Mouse (Mus musculus) cerebellum, adult 2 months (tissue): Measurements from ENCODE around the gene Spop. TPM values are rescaled to one million over a fixed set of nuclear protein-coding genes. Genes with fewer than 3 reads are reported as not detected.

Source experiments
- DNase-seq, 2 experiments: peaks; one replicate each; pipeline ENCODE4 v3.0.0; 2021
- H3K27ac ChIP-seq: fragments of 200-500 bp; 2 replicates; pipeline ENCODE4 v1.5.1; 2012; ENCODE audit warnings: low read length, control low read depth, inconsistent platforms; ENCODE audit not compliant: insufficient read depth
- H3K27me3 ChIP-seq: fragments of 200-500 bp; 2 replicates; pipeline ENCODE4 v1.6.1; 2012; ENCODE audit warnings: inconsistent platforms, mild to moderate bottlenecking, low read length, moderate library complexity; ENCODE audit not compliant: control insufficient read depth, insufficient read depth
- H3K4me1 ChIP-seq: fragments of 200-500 bp; 2 replicates; pipeline ENCODE4 v1.6.1; 2011; ENCODE audit warnings: low read length; ENCODE audit not compliant: control insufficient read depth, insufficient read depth
- H3K4me3 ChIP-seq: fragments of 200-500 bp; replicated peaks from 2 replicates; pipeline ENCODE3; 2011; ENCODE audit warnings: mild to moderate bottlenecking, low read depth, low read length, control low read depth; ENCODE audit not compliant: insufficient read depth
- CTCF ChIP-seq: fragments of 200-500 bp; IDR thresholded peaks from 2 replicates; pipeline ENCODE4 v1.5.1; 2011; ENCODE audit warnings: low read depth, mild to moderate bottlenecking, control low read depth, low read length, moderate library complexity, borderline replicate concordance; ENCODE audit not compliant: insufficient read depth
- POLR2A ChIP-seq: fragments of 200-500 bp; IDR thresholded peaks from 2 replicates; pipeline ENCODE4 v1.6.1; 2011; ENCODE audit warnings: low read length, control low read depth, borderline replicate concordance; ENCODE audit not compliant: insufficient read depth
- WGBS: fragments of 180-500 bp; shearing (Covaris S2); methylation state at CpG from one replicate; pipeline ENCODE4 v1.1.7; 2018; 5-methylcytosine and 5-hydroxymethylcytosine counted together
- polyA plus RNA-seq: library from polyadenylated mRNA; depleted of rRNA; stranded (reverse); fragments of >200 nt; gene quantifications from 2 replicates; pipeline ENCODE4 v1.2.3, GENCODE M21; 2012

The Spop gene
- polyA plus RNA-seq, 1 experiment = 149 TPM

DNA sequence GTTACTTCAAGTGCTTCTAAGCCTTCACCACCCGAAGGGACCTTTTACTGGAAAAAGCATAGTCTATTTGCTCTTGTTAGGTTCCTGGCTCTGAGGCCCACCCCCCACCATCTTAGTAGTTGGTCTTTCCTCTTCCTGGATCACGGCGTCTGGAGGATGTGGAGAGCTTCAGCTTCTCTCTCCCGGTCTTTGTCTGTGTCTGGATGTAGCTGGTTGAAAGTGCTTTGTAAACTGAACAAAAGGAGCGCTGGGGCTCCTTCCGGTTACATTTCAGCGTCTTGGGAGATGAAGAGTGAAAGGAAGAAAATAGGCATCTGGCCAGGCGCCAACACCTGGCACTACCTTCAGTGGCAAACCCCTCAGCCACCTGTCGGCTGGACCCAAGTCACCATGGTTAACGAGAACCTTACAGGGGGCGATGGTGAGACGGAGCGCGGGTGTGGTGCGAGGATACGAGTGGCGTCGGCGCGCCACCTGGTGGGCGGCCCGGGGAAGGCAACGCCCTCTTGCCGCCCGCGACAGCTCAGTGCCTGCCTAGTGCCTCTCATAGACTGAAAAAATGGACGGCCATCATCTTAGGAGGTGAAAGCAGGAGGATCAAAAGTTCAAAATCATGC lies 106.7 kb downstream of the Spop start:
- Histone ChIP-seq H3K27ac (no peak overlapping the region), H3K4me3 (no peak overlapping the region), H3K27me3 (no peaks in the 10 kb centered on the region), H3K4me1 (peaks cover 13% of the 10 kb centered on the region)
- TF ChIP-seq POLR2A (no peak), CTCF (peak; percentile 100)
- 2% methylated on average over 27 of the region's 27 CpGs for WGBS
- peak; percentile 87 to 91 for DNase-seq

DNA sequence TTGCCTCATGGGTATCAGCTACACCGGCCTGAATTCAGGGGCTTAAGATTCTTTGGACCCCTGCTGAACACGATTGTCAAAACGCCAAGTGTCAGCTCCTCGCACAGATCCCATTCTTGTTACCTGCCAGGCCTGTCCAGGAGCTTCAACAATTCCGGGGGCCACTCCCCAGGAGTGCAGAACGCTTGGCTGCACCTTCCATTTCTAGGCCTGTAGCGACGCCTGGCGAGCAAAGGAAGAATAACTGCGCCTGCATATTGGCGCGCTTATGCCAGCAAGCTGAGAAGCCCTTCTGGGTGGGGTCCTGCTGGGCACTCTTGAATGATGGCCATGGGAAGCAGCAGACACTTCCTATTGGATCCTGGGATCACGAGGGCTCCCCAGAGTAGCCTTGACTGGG lies 107.7 kb downstream of the Spop start:
- Histone ChIP-seq H3K4me3 (peak overlapping the region; percentile 28), H3K27me3 (no peaks in the 10 kb centered on the region), H3K4me1 (peaks cover 6% of the 10 kb centered on the region), H3K27ac (no peak overlapping the region)
- peak; percentile 82 to 87 for DNase-seq
- TF ChIP-seq POLR2A = no peak
- TF ChIP-seq CTCF = peak; percentile 93
- under 1% methylated on average over 13 of the region's 13 CpGs for WGBS

DNA sequence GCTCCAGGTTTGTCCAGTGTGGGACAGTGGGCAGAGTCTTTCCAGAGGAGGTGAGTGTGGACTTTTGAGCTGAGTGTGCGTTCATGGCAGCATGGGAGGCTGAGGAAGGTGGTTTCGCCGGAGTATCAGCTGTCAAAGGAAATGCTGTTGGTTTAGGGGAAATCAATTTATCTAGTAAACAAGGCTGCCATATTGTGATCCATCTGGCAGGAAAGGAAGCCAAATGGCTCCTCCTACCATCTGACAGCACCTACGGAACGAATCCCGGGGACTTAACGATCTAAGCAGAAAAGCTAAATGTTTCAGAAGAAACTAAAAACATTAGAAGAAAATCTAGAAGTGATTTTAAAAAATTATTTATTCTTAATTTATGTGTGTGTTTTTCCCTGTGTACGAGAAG lies 113.4 kb downstream of the Spop start:
- H3K27ac ChIP-seq = no peak overlapping the region
- DNase-seq = no peak
- no peak overlapping the region for H3K4me3 ChIP-seq
- no peaks in the 10 kb centered on the region for H3K27me3 ChIP-seq
- TF ChIP-seq CTCF (no peak), POLR2A (no peak)
- 26% methylated on average over 8 of the region's 8 CpGs for WGBS
- peaks cover 3% of the 10 kb centered on the region; the same call in 1 of the 2 replicates for H3K4me1 ChIP-seq

DNA sequence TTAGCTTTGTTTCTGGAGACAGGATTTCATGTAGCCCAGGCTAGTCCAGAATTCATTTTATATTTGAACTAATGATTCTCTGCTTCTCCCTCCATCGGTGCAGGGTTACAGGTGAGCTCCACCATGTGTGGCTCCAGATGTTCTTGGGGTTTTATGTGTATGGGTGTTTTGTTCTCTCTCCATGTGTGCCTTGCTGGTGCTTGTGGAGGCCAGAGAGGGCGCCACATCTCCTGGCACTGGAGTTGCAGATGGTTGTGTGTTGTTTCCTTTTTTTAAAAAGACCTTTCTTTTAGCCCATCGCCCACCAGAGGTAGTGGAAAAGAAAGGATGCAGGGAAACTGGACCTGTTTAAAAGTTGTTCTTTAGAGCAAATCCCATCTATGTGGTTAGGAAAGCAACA lies 114.4 kb downstream of the Spop start:
- WGBS = 89% methylated on average over 3 of the region's 3 CpGs
- no peak overlapping the region for H3K27ac ChIP-seq
- no peak for DNase-seq

DNA sequence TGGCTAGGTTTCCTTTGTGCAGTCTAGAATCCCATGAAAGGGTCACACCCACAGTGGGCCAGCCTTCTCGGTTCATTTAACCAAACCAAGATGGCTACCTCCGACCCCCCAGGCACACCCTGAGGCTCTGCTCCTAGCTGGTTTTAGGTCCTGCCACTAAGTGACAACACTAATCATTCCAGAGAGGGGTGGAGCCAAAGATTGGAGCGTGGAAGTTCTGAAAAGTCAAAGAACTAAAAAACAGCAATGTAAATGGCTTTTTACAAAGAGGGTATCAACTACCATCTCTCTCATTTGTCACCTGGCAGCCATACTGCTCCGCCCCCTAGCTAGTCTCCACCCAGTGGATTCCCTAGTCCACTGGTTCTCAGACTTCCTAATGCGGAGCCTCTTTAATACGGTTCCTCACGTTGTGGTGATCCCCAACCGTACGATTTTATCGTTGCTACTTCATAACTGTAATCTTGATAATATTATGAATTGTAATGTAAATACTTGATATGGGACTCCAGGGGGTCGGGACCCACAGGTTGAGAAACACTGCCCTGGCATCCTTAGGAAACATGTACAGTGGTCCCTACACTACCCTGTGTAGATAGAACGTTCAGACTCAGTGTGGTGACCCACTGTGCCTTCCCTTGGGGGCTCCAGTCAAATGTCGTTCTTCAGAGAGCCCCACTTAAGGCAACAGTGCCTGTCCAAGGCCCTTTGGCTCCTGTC lies 118.6 kb downstream of the Spop start:
- Histone ChIP-seq H3K4me1 (peaks cover 3% of the 10 kb centered on the region; the same call in 1 of the 2 replicates), H3K27ac (no peak overlapping the region), H3K27me3 (no peaks in the 10 kb centered on the region), H3K4me3 (no peak overlapping the region)
- 73% methylated on average over 13 of the region's 13 CpGs for WGBS
- TF ChIP-seq POLR2A = no peak
- no peak for DNase-seq

More for the DNA sequence above, 114.4 kb downstream of the Spop start:
- H3K4me3 ChIP-seq = no peak overlapping the region
- H3K27me3 ChIP-seq = no peaks in the 10 kb centered on the region
- H3K4me1 ChIP-seq = peaks cover 3% of the 10 kb centered on the region; the same call in 1 of the 2 replicates
- TF ChIP-seq POLR2A = no peak
- no peak for TF ChIP-seq CTCF

DNA sequence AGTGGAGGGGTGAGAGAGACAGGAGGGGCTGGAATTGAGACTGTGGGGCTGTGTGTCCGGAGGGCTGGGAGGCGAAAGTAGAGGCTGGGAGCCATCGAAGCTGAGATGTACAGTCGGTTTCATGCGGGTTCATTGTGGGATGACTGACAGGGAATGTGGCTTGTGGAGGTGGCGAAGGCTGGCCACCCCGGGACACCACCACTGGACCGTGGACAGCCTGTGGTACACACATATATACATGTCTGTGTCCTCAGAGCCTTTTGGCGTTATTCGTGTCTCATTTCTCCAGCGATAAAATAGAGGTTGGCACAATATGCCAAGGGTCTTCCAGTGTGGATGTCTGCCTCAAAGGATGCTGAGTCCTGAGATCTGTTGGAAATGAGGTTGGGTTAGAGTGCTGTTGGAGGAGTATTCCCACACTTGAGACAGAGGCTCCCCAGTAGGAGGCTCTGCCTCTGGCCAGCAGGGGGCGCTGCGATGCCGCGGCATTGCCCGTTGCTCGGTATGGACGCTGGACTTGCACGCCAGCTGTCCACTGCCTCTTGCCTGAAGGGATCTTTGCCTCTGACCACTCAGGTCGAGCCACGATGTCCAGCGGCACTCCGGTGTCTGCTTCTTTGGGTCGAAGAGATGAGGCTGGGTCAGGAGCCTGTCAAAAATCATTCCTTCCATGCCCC lies 119.7 kb downstream of the Spop start:
- peak; percentile 78 to 87 for DNase-seq
- H3K4me3 ChIP-seq = no peak overlapping the region
- no peaks in the 10 kb centered on the region for H3K4me1 ChIP-seq
- H3K27me3 ChIP-seq = no peaks in the 10 kb centered on the region
- no peak for TF ChIP-seq POLR2A
- TF ChIP-seq CTCF = peak; percentile 91
- no peak overlapping the region for H3K27ac ChIP-seq
- WGBS = 21% methylated on average over 24 of the region's 24 CpGs

DNA sequence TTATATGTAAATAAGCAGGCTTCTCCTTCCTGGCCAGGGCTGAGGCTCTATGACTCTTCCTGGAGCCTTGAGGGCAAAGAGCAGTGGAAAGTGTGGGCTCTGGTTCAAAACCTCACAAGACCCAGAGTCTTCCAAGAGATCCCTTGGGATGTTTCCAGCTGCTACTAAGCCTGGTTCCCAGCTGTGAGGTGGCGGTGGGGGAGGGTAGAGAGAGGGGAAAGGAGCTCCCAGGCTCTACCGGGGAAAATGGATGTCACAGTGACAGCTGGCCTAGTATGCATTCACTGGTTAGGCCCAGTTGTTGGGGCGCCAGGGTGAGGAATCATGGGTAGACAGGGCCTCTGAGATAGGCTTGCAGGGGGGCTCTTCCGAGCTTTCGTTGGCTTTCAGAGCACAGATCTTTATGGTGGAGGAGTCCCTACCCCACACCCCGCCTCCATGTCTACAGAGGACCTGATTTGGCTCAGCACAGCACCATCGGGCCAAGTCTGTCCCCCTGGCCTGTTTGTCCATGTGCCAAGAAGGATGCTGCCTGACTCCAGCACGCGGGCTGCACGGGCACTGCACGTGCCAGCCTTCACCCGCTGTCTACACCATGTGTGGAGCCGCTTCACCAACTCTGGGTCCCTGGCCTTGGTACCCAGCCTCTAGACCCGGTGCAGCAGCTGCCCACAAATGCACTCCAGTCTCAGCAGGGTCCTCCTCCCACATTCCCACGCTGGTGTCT lies 124.7 kb downstream of the Spop start:
- Histone ChIP-seq H3K4me1 (no peaks in the 10 kb centered on the region), H3K27me3 (no peaks in the 10 kb centered on the region), H3K27ac (no peak overlapping the region), H3K4me3 (no peak overlapping the region)
- TF ChIP-seq POLR2A = no peak
- no peak for TF ChIP-seq CTCF
- DNase-seq = no peak
- WGBS = 22% methylated on average over 15 of the region's 15 CpGs
